Comparison of ENCODE assay signal across 9 mouse cellular contexts in the genomic region with DNA sequence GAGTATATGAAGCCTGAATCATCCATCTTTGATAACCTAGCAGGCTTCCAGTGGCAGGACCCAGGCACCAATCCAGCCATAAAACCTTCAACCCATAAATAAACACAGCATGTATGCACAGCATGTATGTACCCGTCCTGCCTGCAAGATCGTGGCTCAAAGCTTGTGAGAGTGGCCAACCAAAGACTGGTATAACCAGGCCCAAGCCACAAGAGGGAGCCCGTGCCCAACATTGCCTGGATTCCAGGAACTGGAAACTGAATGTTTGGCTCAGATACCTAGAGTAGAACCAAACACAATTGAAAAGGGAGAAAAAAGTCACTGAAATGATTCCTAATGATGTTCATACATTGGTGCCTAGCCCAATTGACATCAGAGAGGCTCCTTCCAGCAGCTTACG. TPM values are rescaled to one million over a fixed set of nuclear protein-coding genes. Genes with fewer than 3 reads are reported as not detected.
DNase-seq lines count a peak whose midpoint lies in the region; ATAC-seq and TF ChIP-seq lines count a peak whose summit lies in the region.
"Had no signal": no experiment of that assay in that cellular context is flagged by ENCODE, and none has a peak within 500 bp of the region (broad histone marks: within the 10 kb centered on the region; RNA-seq: fewer than 3 reads in every experiment).

No protein-coding gene starts in this region.

- no peak for TF ChIP-seq POLR2A in cerebellum, adult 2 months (IDR thresholded peaks at IDR 0.05; ENCODE audit: borderline replicate concordance, insufficient read depth, low read length)

- WGBS in cerebellum, adult 2 months: 13% methylated on average over 4 of the region's 4 CpGs
- WGBS in hindbrain, embryonic 16.5 days: 29% methylated on average over 4 of the region's 4 CpGs

- peak; percentile 86 for TF ChIP-seq CTCF in cerebellum, adult 2 months (IDR thresholded peaks at IDR 0.05; ENCODE audit: borderline replicate concordance, insufficient read depth, low read depth, low read length)

- peak; percentile 89 for DNase-seq in NIH3T3 (ENCODE audit: low read depth)
- DNase-seq in cerebellum, adult 2 months: peak; percentile 55 to 70
- DNase-seq in frontal cortex, adult 2 months (ENCODE audit: extremely low spot score in 1 of 2, low spot score in 1 of 2): peak; percentile 32 to 85
- DNase-seq in layer of hippocampus, postnatal 25 days (ENCODE audit: extremely low spot score in 1 of 2, low spot score in 1 of 2): peak; percentile 64 to 83
- DNase-seq in mesoderm, embryonic 11.5 days (ENCODE audit: low read depth, low spot score): peak; percentile 74
- peak; percentile 75 for DNase-seq in right cerebral cortex, postnatal 14 days
- DNase-seq in urinary bladder, postnatal 14 days (ENCODE audit: low spot score): peak; percentile 70

- no peak overlapping the region for H3K4me2 ChIP-seq in hindbrain, embryonic 16.5 days (ENCODE audit: low read length)
- H3K4me2 ChIP-seq: limb, embryonic 13.5 days had no signal

- H3K36me3 ChIP-seq in hindbrain, embryonic 16.5 days (ENCODE audit: control insufficient read depth, insufficient read depth, low read length): no peaks in the 10 kb centered on the region
- H3K36me3 ChIP-seq: limb, embryonic 13.5 days had no signal

- H3K4me1 ChIP-seq in cerebellum, adult 2 months (ENCODE audit: control insufficient read depth, insufficient read depth, low read length): no peaks in the 10 kb centered on the region
- no peaks in the 10 kb centered on the region for H3K4me1 ChIP-seq in hindbrain, embryonic 16.5 days (ENCODE audit: control insufficient read depth, insufficient read depth, low read depth, low read length)
- H3K4me1 ChIP-seq: limb, embryonic 13.5 days had no signal

- H3K9ac ChIP-seq in hindbrain, embryonic 16.5 days (ENCODE audit: low read depth, low read length): no peak overlapping the region
- H3K9ac ChIP-seq: limb, embryonic 13.5 days had no signal

- H3K4me3 ChIP-seq in cerebellum, adult 2 months (replicated peaks; ENCODE audit: insufficient read depth, low read depth, low read length): no peak overlapping the region
- no peak overlapping the region for H3K4me3 ChIP-seq in hindbrain, embryonic 16.5 days (ENCODE audit: low read length)
- H3K4me3 ChIP-seq: limb, embryonic 13.5 days had no signal

- no peak overlapping the region for H3K27ac ChIP-seq in cerebellum, adult 2 months (ENCODE audit: insufficient read depth, low read length)
- no peak overlapping the region for H3K27ac ChIP-seq in hindbrain, embryonic 16.5 days (ENCODE audit: low read depth, low read length)
- H3K27ac ChIP-seq: limb, embryonic 13.5 days had no signal

- H3K27me3 ChIP-seq in cerebellum, adult 2 months (ENCODE audit: control insufficient read depth, insufficient read depth, low read length): no peaks in the 10 kb centered on the region; the same call in 1 of the 2 replicates
- no peaks in the 10 kb centered on the region for H3K27me3 ChIP-seq in hindbrain, embryonic 16.5 days (replicated peaks; ENCODE audit: control insufficient read depth, insufficient read depth, low read length)
- H3K27me3 ChIP-seq: limb, embryonic 13.5 days had no signal

- H3K9me3 ChIP-seq in hindbrain, embryonic 16.5 days (ENCODE audit: control insufficient read depth, low read length): no peaks in the 10 kb centered on the region
- H3K9me3 ChIP-seq: limb, embryonic 13.5 days had no signal

- peak; percentile 67 for ATAC-seq in hindbrain, embryonic 16.5 days

RNA-seq across cellular contexts. Expression of gene Ppt1, which starts 27.9 kb away (rescaled TPM):
- 131 and 133 TPM in 2 replicates for polyA plus RNA-seq in cerebellum, adult 2 months (2012; rRNA removed)
- polyA plus RNA-seq in frontal cortex, adult 2 months (2012; rRNA removed): 106 and 119 TPM in 2 replicates
- 94.2 and 99.7 TPM in 2 replicates for polyA plus RNA-seq in hindbrain, embryonic 16.5 days (2015; fragmentation: Nextera tagmentation; extraction: Ambion mirVana)
- total RNA-seq in layer of hippocampus, postnatal 25 days (2021): 10 to 100 TPM; 80.2 to 83.5 TPM
